9 mouse cellular contexts compared by ENCODE assay signal in the genomic region with DNA sequence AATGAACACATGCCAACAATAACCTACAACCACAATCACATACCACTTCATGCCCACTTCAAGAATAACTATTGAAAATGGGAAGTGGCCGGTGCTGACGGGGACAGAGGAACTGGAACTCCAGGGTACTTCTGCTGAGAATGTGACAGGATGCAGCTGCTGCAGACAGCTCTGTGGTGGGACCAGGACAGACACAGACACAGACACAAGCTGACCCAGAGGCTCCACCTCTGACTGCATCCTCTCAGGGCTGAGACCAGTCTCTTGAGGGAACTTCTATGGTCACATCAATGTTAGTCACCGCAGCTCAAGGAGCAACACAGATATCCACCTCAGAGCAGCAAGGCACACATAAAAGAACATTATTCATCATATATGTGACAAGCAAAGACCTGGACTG. TPM values are rescaled to one million over a fixed set of nuclear protein-coding genes. Genes with fewer than 3 reads are reported as not detected.
A peak's percentile ranks its signal among the peaks of the same experiment; 100 is the strongest.
DNase-seq lines count a peak whose midpoint lies in the region; ATAC-seq lines count a peak whose summit lies in the region.
"Had no signal": no experiment of that assay in that cellular context is flagged by ENCODE, and none has a peak within 500 bp of the region (broad histone marks: within the 10 kb centered on the region; RNA-seq: fewer than 3 reads in every experiment).

No protein-coding gene starts in this region.

- no peak overlapping the region for H3K27ac ChIP-seq in heart, embryonic 12.5 days (ENCODE audit: poor library complexity, severe bottlenecking)
- peak overlapping the region; percentile 65 for H3K27ac ChIP-seq in macrophage
- no peak overlapping the region for H3K27ac ChIP-seq in hindbrain, embryonic 12.5 days

- ATAC-seq in heart, embryonic 12.5 days (ENCODE audit: insufficient number of reproducible peaks, low FRiP score): no peak
- ATAC-seq in hematopoietic stem cell, adult 5-6 weeks (replicated peaks in 1 of 2; ENCODE audit: insufficient read depth in 1 of 2, low FRiP score in 2 of 2, low TSS enrichment in 1 of 2, low read depth in 1 of 2, poor library complexity in 2 of 2, severe bottlenecking in 2 of 2): peak; percentile 98 to 99
- ATAC-seq in hindbrain, embryonic 12.5 days (ENCODE audit: low FRiP score): no peak

- H3K4me2 ChIP-seq in heart, embryonic 12.5 days: no peak overlapping the region
- no peak overlapping the region for H3K4me2 ChIP-seq in hindbrain, embryonic 12.5 days (replicated peaks)

- no peaks in the 10 kb centered on the region for H3K79me2 ChIP-seq in macrophage (ENCODE audit: inconsistent target)

- WGBS in heart, embryonic 12.5 days: 35% methylated on average over 3 of the region's 3 CpGs
- WGBS in macrophage (ENCODE audit: missing documents): 0% methylated on average over 3 of the region's 3 CpGs
- 89% methylated on average over 3 of the region's 3 CpGs for WGBS in hindbrain, embryonic 12.5 days

- no peaks in the 10 kb centered on the region for H3K9me3 ChIP-seq in heart, embryonic 12.5 days (replicated peaks)
- H3K9me3 ChIP-seq in hindbrain, embryonic 12.5 days (replicated peaks): no peaks in the 10 kb centered on the region

- peak; percentile 13 to 79 for DNase-seq in heart, adult 18-20 months
- DNase-seq in B cell, adult 2 months: peak; percentile 74 to 78
- no peak for DNase-seq in cerebellum, adult 8-10 months
- DNase-seq in MN1 (ENCODE audit: low spot score): no peak
- DNase-seq: adrenal gland, postnatal 14 days had no signal

- H3K4me1 ChIP-seq in heart, embryonic 12.5 days (replicated peaks): no peaks in the 10 kb centered on the region
- no peaks in the 10 kb centered on the region for H3K4me1 ChIP-seq in hindbrain, embryonic 12.5 days

- H3K4me3 ChIP-seq in heart, embryonic 12.5 days: no peak overlapping the region
- no peak overlapping the region for H3K4me3 ChIP-seq in macrophage (ENCODE audit: inconsistent target)
- no peak overlapping the region for H3K4me3 ChIP-seq in hindbrain, embryonic 12.5 days

- H3K9ac ChIP-seq in heart, embryonic 12.5 days: no peak overlapping the region
- no peak overlapping the region for H3K9ac ChIP-seq in hindbrain, embryonic 12.5 days

- no peaks in the 10 kb centered on the region for H3K36me3 ChIP-seq in heart, embryonic 12.5 days
- no peaks in the 10 kb centered on the region for H3K36me3 ChIP-seq in macrophage (ENCODE audit: inconsistent target)
- no peaks in the 10 kb centered on the region for H3K36me3 ChIP-seq in hindbrain, embryonic 12.5 days

- H3K27me3 ChIP-seq in heart, embryonic 12.5 days (replicated peaks): no peaks in the 10 kb centered on the region
- H3K27me3 ChIP-seq in hindbrain, embryonic 12.5 days: no peaks in the 10 kb centered on the region

RNA-seq across cellular contexts. Expression of gene Tubgcp5, which starts 9.4 kb away (rescaled TPM):
- 1 to 10 TPM; 8.0 to 9.3 TPM for total RNA-seq in heart, adult 18-20 months (2021)
- 19.2 and 23.8 TPM in 2 replicates for polyA plus RNA-seq in heart, embryonic 12.5 days (2016; fragmentation: Nextera tagmentation; extraction: Ambion mirVana)
- total RNA-seq in hematopoietic stem cell, adult 5-6 weeks (2017): 38.2 and 42.5 TPM in 2 replicates
- 10 to 100 TPM in 24 of 26 experiments, 1 to 10 TPM in 2; 9.1 to 78.1 (median 41.4) TPM for total RNA-seq in macrophage (2018; cell fraction: chromatin; rRNA removed)
- total RNA-seq in macrophage (2018; cell fraction: cytosol; rRNA removed): 10 to 100 TPM in 17 of 26 experiments, 1 to 10 TPM in 9; 3.8 to 16.4 (median 11.1) TPM
- total RNA-seq in macrophage (2018; cell fraction: nucleus; rRNA removed): 10 to 100 TPM in 23 of 26 experiments, 1 to 10 TPM in 3; 5.7 to 66.9 (median 21.6) TPM
- polyA plus RNA-seq in macrophage (2018): 9.2 to 15.7 TPM (median 14.6 TPM) in 3 replicates
- polyA plus RNA-seq in hindbrain, embryonic 12.5 days (2016; fragmentation: Nextera tagmentation; extraction: Ambion mirVana): 40.7 and 42.8 TPM in 2 replicates

RNA-seq across cellular contexts. Expression of gene Siglech, which starts 16.6 kb away (rescaled TPM):
- total RNA-seq in heart, adult 18-20 months (2021): 1 to 10 TPM in 1 of 2 experiments, under 1 TPM in 1; 0.20 to 2.1 TPM
- polyA plus RNA-seq in heart, embryonic 12.5 days (2016; fragmentation: Nextera tagmentation; extraction: Ambion mirVana): 0.08 and 0.18 TPM in 2 replicates
- not detected in 2 replicates for total RNA-seq in hematopoietic stem cell, adult 5-6 weeks (2017)
- total RNA-seq in macrophage (2018; cell fraction: chromatin; rRNA removed): under 1 TPM in 6 of 26 experiments, not detected in 20; 0.26 to 0.88 (median 0.45) TPM
- 1 to 10 TPM in 7 of 26 experiments, under 1 TPM in 19; 0.11 to 2.4 (median 0.48) TPM for total RNA-seq in macrophage (2018; cell fraction: cytosol; rRNA removed)
- 1 to 10 TPM in 19 of 26 experiments, under 1 TPM in 7; 0.43 to 3.5 (median 1.3) TPM for total RNA-seq in macrophage (2018; cell fraction: nucleus; rRNA removed)
- polyA plus RNA-seq in macrophage (2018): 0.53 to 2.7 TPM (median 1.1 TPM) in 3 replicates
- 1.0 and 1.1 TPM in 2 replicates for polyA plus RNA-seq in hindbrain, embryonic 12.5 days (2016; fragmentation: Nextera tagmentation; extraction: Ambion mirVana)

RNA-seq across cellular contexts. Expression of gene Cyfip1, which starts 57.0 kb away (rescaled TPM):
- 10 to 100 TPM; 29.6 to 35.5 TPM for total RNA-seq in heart, adult 18-20 months (2021)
- polyA plus RNA-seq in heart, embryonic 12.5 days (2016; fragmentation: Nextera tagmentation; extraction: Ambion mirVana): 58.5 and 60.9 TPM in 2 replicates
- total RNA-seq in hematopoietic stem cell, adult 5-6 weeks (2017): 42.8 and 59.9 TPM in 2 replicates
- 100 to 1,000 TPM; 148 to 762 (median 285) TPM for total RNA-seq in macrophage (2018; cell fraction: chromatin; rRNA removed)
- 100 to 1,000 TPM in 25 of 26 experiments, 10 to 100 TPM in 1; 99.8 to 224 (median 153) TPM for total RNA-seq in macrophage (2018; cell fraction: cytosol; rRNA removed)
- total RNA-seq in macrophage (2018; cell fraction: nucleus; rRNA removed): 100 to 1,000 TPM; 116 to 365 (median 254) TPM
- polyA plus RNA-seq in macrophage (2018): 87.4 to 196 TPM (median 94.6 TPM) in 3 replicates
- polyA plus RNA-seq in hindbrain, embryonic 12.5 days (2016; fragmentation: Nextera tagmentation; extraction: Ambion mirVana): 81.3 and 83.7 TPM in 2 replicates

Comparison
In these comparisons a context has a peak if more than half of its experiments do, and no peak if none do; other contexts are left out.
1. DNase-seq: peak in heart, adult 18-20 months (2 of 2) and B cell, adult 2 months (2 of 2); none in cerebellum, adult 8-10 months (single experiment) and MN1 (single experiment).
2. ATAC-seq: peak in hematopoietic stem cell, adult 5-6 weeks (2 of 2); none in heart, embryonic 12.5 days (single experiment) and hindbrain, embryonic 12.5 days (single experiment).